ENCODE assay signal across 8 mouse cellular contexts in genomic region chr7:82648353-82649080, GRCm38 (mm10). TPM values are rescaled to one million over a fixed set of nuclear protein-coding genes. Genes with fewer than 3 reads are reported as not detected.
A peak's percentile ranks its signal among the peaks of the same experiment; 100 is the strongest.
DNase-seq lines count a peak whose midpoint lies in the region; ATAC-seq and TF ChIP-seq lines count a peak whose summit lies in the region.

Saxo2 (minus strand) TSS chr7:82648528.
Efl1 (plus strand) TSS chr7:82648614.

- TF ChIP-seq POLR2A in bone marrow, adult 2 months (IDR thresholded peaks at IDR 0.05; ENCODE audit: borderline replicate concordance, control insufficient read depth, low read depth, low read length) = peak; percentile 28; the same call in 1 of the 2 replicates

- no peaks in the 10 kb centered on the region for H3K9me3 ChIP-seq in embryonic facial prominence, embryonic 15.5 days (replicated peaks)
- H3K9me3 ChIP-seq in kidney, embryonic 14.5 days (ENCODE audit: control insufficient read depth, low read length) = no peaks in the 10 kb centered on the region
- H3K9me3 ChIP-seq in limb, embryonic 15.5 days = no peaks in the 10 kb centered on the region

- 0 out of 2 replicates have a peak, but pooled peaks cover 5% of the 10 kb centered on the region for H3K36me3 ChIP-seq in embryonic facial prominence, embryonic 15.5 days
- peaks cover 7% of the 10 kb centered on the region; the same call in 1 of the 2 replicates for H3K36me3 ChIP-seq in kidney, embryonic 14.5 days (ENCODE audit: control insufficient read depth, insufficient read depth, low read length)
- H3K36me3 ChIP-seq in limb, embryonic 15.5 days = peaks cover 7% of the 10 kb centered on the region; the same call in 1 of the 2 replicates

- TF ChIP-seq CTCF in bone marrow, adult 2 months (IDR thresholded peaks at IDR 0.05; ENCODE audit: control insufficient read depth, insufficient read depth, low read length) = no peak

- H3K9ac ChIP-seq in embryonic facial prominence, embryonic 15.5 days = peak within 1 kb of the TSS; percentile 48
- peak within 1 kb of the TSS; percentile 70 for H3K9ac ChIP-seq in kidney, embryonic 14.5 days (ENCODE audit: low read depth, low read length)
- H3K9ac ChIP-seq in limb, embryonic 15.5 days = peak within 1 kb of the TSS; percentile 55

- H3K4me3 ChIP-seq in bone marrow, adult 2 months (replicated peaks; ENCODE audit: control insufficient read depth, low read depth, low read length) = peak within 1 kb of the TSS; percentile 92
- peak within 1 kb of the TSS; percentile 61 for H3K4me3 ChIP-seq in embryonic facial prominence, embryonic 15.5 days (replicated peaks)
- H3K4me3 ChIP-seq in kidney, embryonic 14.5 days (ENCODE audit: low read length) = peak within 1 kb of the TSS; percentile 74
- peak within 1 kb of the TSS; percentile 55 for H3K4me3 ChIP-seq in limb, embryonic 15.5 days

- ATAC-seq in embryonic facial prominence, embryonic 15.5 days (ENCODE audit: insufficient number of reproducible peaks, low FRiP score, low TSS enrichment, low read depth) = peak; percentile 94
- peak; percentile 99 for ATAC-seq in kidney, embryonic 14.5 days (ENCODE audit: low FRiP score, low TSS enrichment)
- ATAC-seq in limb, embryonic 15.5 days (ENCODE audit: insufficient number of reproducible peaks, low FRiP score, low TSS enrichment, low read depth) = peak; percentile 90

- H3K27me3 ChIP-seq in embryonic facial prominence, embryonic 15.5 days = no peaks in the 10 kb centered on the region
- no peaks in the 10 kb centered on the region for H3K27me3 ChIP-seq in kidney, embryonic 14.5 days (ENCODE audit: control insufficient read depth, insufficient read depth, low read length)
- no peaks in the 10 kb centered on the region for H3K27me3 ChIP-seq in limb, embryonic 15.5 days

- DNase-seq in 416B (ENCODE audit: low read depth) = peak; percentile 96
- peak; percentile 85 to 93 for DNase-seq in heart, adult 9 months (ENCODE audit: low spot score in 2 of 2)
- peak; percentile 77 to 90 for DNase-seq in monocyte, adult 2 months (ENCODE audit: low read depth in 1 of 2, low spot score in 2 of 2)
- peak; percentile 92 to 95 for DNase-seq in spleen, postnatal 36 days (ENCODE audit: low spot score in 2 of 2)

- no peaks in the 10 kb centered on the region for H3K4me1 ChIP-seq in bone marrow, adult 2 months (ENCODE audit: control insufficient read depth, insufficient read depth, low read length)
- peaks cover 9% of the 10 kb centered on the region; the same call in 1 of the 2 replicates for H3K4me1 ChIP-seq in embryonic facial prominence, embryonic 15.5 days
- H3K4me1 ChIP-seq in kidney, embryonic 14.5 days (ENCODE audit: control insufficient read depth, insufficient read depth, low read length) = 0 out of 2 replicates have a peak, but pooled peaks cover 4% of the 10 kb centered on the region
- peaks cover 10% of the 10 kb centered on the region for H3K4me1 ChIP-seq in limb, embryonic 15.5 days

- H3K27ac ChIP-seq in bone marrow, adult 2 months (ENCODE audit: control insufficient read depth, insufficient read depth, low read depth, low read length, poor library complexity) = peak within 1 kb of the TSS; percentile 51; the same call in 1 of the 2 replicates
- H3K27ac ChIP-seq in embryonic facial prominence, embryonic 15.5 days (replicated peaks) = peak within 1 kb of the TSS; percentile 48; the same call in 1 of the 2 replicates
- no peak within 1 kb of the TSS for H3K27ac ChIP-seq in kidney, embryonic 14.5 days (ENCODE audit: low read depth, low read length)
- peak within 1 kb of the TSS; percentile 54 for H3K27ac ChIP-seq in limb, embryonic 15.5 days

- WGBS in bone marrow, adult 2 months = under 1% methylated on average over 46 of the region's 46 CpGs
- under 1% methylated on average over 46 of the region's 46 CpGs for WGBS in embryonic facial prominence, embryonic 15.5 days
- under 1% methylated on average over 46 of the region's 46 CpGs for WGBS in kidney, embryonic 14.5 days
- under 1% methylated on average over 46 of the region's 46 CpGs for WGBS in limb, embryonic 15.5 days

- H3K4me2 ChIP-seq in embryonic facial prominence, embryonic 15.5 days (replicated peaks) = peak within 1 kb of the TSS; percentile 65
- H3K4me2 ChIP-seq in kidney, embryonic 14.5 days (replicated peaks; ENCODE audit: low read depth, low read length) = peak within 1 kb of the TSS; percentile 56
- H3K4me2 ChIP-seq in limb, embryonic 15.5 days = peak within 1 kb of the TSS; percentile 63

RNA-seq across cellular contexts. Expression of gene Saxo2, which starts in this region (rescaled TPM):
- not detected in 2 replicates for polyA plus RNA-seq in bone marrow, adult 2 months (2011; ENCODE audit: insufficient read depth, insufficient read length, low replicate concordance, missing spikeins)
- polyA plus RNA-seq in embryonic facial prominence, embryonic 15.5 days (2015; fragmentation: Nextera tagmentation; extraction: Ambion mirVana) = 14.5 and 25.6 TPM in 2 replicates
- polyA plus RNA-seq in kidney, embryonic 14.5 days (2014; fragmentation: Nextera tagmentation; extraction: Ambion mirVana) = 5.5 and 8.6 TPM in 2 replicates
- polyA plus RNA-seq in limb, embryonic 15.5 days (2015; fragmentation: Nextera tagmentation; extraction: Ambion mirVana) = 5.5 and 6.8 TPM in 2 replicates

RNA-seq across cellular contexts. Expression of gene Efl1, which starts in this region (rescaled TPM):
- 2.6 and 6.8 TPM in 2 replicates for polyA plus RNA-seq in bone marrow, adult 2 months (2011; ENCODE audit: insufficient read depth, insufficient read length, low replicate concordance, missing spikeins)
- polyA plus RNA-seq in embryonic facial prominence, embryonic 15.5 days (2015; fragmentation: Nextera tagmentation; extraction: Ambion mirVana) = 20.2 and 22.5 TPM in 2 replicates
- 13.7 and 27.0 TPM in 2 replicates for polyA plus RNA-seq in kidney, embryonic 14.5 days (2014; fragmentation: Nextera tagmentation; extraction: Ambion mirVana)
- 20.3 and 22.7 TPM in 2 replicates for polyA plus RNA-seq in limb, embryonic 15.5 days (2015; fragmentation: Nextera tagmentation; extraction: Ambion mirVana)
